Mouse (Mus musculus) lung, postnatal 14 days (tissue): ENCODE data around the gene Gm3468.
"Not testable (repeated sequence)": the region's sequence is repeated elsewhere in the genome, so short reads cannot be mapped to it uniquely, and the experiment has no call there.

ENCODE experiments used
- DNase-seq: peaks from one replicate; pipeline ENCODE4 v3.0.0; 2021

Gm3468 gene

DNA sequence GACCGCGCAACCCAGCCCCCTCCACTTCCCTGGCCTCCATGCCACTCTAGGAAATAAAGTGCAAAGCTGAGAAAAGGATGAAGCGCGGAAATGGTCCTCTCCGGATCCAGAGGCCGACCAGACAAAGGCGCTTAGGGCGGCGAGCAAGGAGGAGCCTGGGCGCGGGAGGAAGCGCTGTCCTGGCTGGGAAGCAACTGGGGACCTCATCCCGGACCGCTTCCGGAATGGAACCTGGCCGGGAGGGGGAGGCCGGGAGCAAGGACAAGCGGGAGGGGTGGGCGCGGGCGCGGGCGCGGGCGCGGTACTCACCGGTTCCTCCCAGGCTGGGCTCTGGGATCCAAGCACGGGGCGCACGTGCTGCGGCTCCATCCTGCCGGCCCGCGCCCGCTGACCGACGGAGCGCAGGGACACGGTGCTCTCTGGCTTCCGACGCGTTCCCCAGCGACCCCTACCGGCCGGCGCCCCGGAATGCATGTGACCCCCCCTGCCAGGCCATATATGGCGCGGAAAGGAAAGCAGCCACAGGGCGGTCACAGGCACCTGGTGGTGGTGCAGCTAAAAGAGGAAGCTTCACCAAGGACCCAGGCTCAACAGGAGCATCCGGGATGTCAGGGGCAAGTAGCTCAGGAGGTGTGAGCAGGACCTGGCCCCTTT lies at the start of gene Gm3468:
TSS of gene Gm3468 (minus strand) at position 394 of the 654 bp plus-strand sequence.
- peak; percentile 53 for DNase-seq

DNA sequence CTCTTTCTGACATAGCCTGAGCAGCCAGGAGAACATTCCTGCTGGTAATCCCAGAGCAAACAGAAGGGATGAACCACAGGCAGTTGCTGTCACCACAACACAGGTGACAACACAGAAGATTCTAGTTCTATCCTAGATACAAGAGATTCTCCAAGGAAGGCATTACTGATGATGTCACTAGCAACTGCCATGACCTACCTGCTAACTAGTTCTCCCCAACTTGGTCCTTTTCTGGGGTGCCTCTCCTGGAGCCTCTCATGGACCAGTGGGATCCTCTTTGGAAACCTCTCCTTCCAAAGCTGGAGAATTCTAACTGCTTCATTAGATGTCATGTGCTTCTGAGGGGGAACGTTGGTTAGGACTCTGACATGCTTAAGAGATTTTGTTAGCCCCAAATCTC lies 17.2 kb upstream of the Gm3468 start, which contains the start of gene Gm3476:
TSS of gene Gm3476 (minus strand) at position 101 of the 400 bp plus-strand sequence.
- DNase-seq: not testable (repeated sequence)

DNA sequence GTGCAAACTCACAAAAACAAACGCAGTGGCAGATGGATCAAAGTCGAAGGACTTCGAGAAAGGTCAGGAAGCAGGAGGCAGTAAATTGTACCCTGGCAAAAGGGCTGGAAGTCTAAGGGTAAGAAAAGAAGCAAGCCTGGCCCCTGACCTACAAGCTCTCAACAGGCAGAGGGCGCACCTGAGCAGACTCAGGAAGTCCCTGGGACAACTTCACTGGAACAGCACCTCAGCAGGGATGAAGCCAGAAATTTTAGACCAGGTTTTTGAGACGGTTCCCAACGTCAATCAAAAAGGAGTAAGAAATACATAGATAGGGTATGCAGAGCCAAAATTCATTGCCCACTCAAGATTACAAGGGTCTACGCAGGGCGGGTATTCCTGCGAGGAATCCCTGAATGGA lies 965 bp downstream of the Gm3468 start:
- DNase-seq: not testable (repeated sequence)

DNA sequence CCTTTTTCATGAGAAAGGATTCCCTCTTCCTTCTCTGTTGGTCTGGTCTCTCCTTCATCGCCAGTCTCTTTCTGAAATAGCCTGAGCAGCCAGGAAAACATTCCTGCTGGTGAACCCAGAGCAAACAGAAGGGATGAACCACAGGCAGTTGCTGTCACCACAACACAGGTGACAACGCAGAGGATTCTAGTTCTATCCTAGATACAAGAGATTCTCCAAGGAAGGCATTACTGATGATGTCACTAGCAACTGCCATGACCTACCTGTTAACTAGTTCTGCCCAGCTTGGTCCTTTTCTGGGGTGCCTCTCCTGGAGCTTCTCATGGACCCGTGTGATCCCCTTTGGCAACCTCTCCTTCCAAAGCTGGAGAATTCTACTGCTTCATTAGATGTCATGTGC lies 14.6 kb downstream of the Gm3468 start, which contains the start of gene Gm8206:
TSS of gene Gm8206 (minus strand) at position 101 of the 400 bp plus-strand sequence.
- DNase-seq: not testable (repeated sequence)

DNA sequence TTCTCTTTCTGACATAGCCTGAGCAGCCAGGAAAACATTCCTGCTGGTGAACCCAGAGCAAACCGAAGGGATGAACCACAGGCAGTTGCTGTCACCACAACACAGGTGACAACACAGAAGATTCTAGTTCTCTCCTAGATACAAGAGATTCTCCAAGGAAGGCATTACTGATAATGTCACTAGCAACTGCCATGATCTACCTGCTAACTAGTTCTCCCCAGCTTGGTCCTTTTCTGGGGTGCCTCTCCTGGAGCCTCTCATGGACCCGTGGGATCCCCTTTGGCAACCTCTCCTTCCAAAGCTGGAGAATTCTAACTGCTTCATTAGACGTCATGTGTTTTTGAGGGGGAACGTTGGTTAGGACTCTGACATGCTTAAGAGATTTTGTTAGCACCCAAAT lies 50.3 kb downstream of the Gm3468 start, which contains the start of gene Gm6337:
TSS of gene Gm6337 (minus strand) at position 101 of the 400 bp plus-strand sequence.
- DNase-seq: not testable (repeated sequence)
